Mouse (Mus musculus) intestine, embryonic 16.5 days (tissue): ENCODE measurements around the gene Faf1. TPM values are rescaled to one million over a fixed set of nuclear protein-coding genes. Genes with fewer than 3 reads are reported as not detected.

Experiments used
- ATAC-seq: fragments of 200-750 bp; cut with Nextera tagmentation; 2 replicates; pipeline ENCODE4 v1.8.0; 2017; ENCODE audit warnings: moderate TSS enrichment, moderate library complexity
- H3K27ac ChIP-seq: fragments of 300-500 bp; sonication (generic); 2 replicates; pipeline ENCODE4 v1.5.1; 2014; ENCODE audit warnings: mild to moderate bottlenecking, low read length
- H3K27me3 ChIP-seq: fragments of 300-500 bp; sonication (generic); replicated peaks from 2 replicates; pipeline ENCODE4 v1.6.1; 2014; ENCODE audit warnings: low read length, control low read depth, mixed read lengths; ENCODE audit not compliant: control insufficient read depth, insufficient read depth
- H3K36me3 ChIP-seq: fragments of 300-500 bp; sonication (generic); 2 replicates; pipeline ENCODE4 v1.6.1; 2014; ENCODE audit warnings: low read length, control low read depth; ENCODE audit not compliant: control insufficient read depth, insufficient read depth
- H3K4me1 ChIP-seq: fragments of 300-500 bp; sonication (generic); 2 replicates; pipeline ENCODE4 v1.6.1; 2014; ENCODE audit warnings: low read length, control low read depth, mixed read lengths; ENCODE audit not compliant: control insufficient read depth, insufficient read depth
- H3K4me2 ChIP-seq: fragments of 300-500 bp; sonication (generic); 2 replicates; pipeline ENCODE4 v1.6.1; 2014; ENCODE audit warnings: low read depth, low read length, control low read depth
- H3K4me3 ChIP-seq: fragments of 300-500 bp; sonication (generic); 2 replicates; pipeline ENCODE4 v1.5.1; 2014; ENCODE audit warnings: mild to moderate bottlenecking, low read length
- H3K9ac ChIP-seq: fragments of 300-500 bp; sonication (generic); 2 replicates; pipeline ENCODE4 v1.6.1; 2014; ENCODE audit warnings: low read depth, low read length
- H3K9me3 ChIP-seq: fragments of 300-500 bp; sonication (generic); 2 replicates; pipeline ENCODE4 v1.6.1; 2016; ENCODE audit warnings: low read length, control low read depth; ENCODE audit not compliant: control insufficient read depth
- WGBS: fragments of 180-500 bp; shearing (Covaris S2); extraction: QIAGEN DNeasy Blood & Tissue Kit; methylation state at CpG from one replicate; pipeline ENCODE4 v1.1.7; 2014; 5-methylcytosine and 5-hydroxymethylcytosine counted together
- polyA plus RNA-seq: library from polyadenylated mRNA; unstranded; fragments of >200 nt; fragmentation: Nextera tagmentation; extraction: Ambion mirVana; gene quantifications from 2 replicates; pipeline ENCODE4 v1.2.1, GENCODE M21; 2015

Faf1 gene
- polyA plus RNA-seq, 1 experiment from 2014 or later, result 12.2 TPM

GRCm38 (mm10) chr4:109983281-109984001, 307.1 kb downstream of the Faf1 start:
- no peak overlapping the region for H3K27ac ChIP-seq
- H3K4me1 ChIP-seq, result peaks cover 21% of the 10 kb centered on the region
- no peaks in the 10 kb centered on the region for H3K9me3 ChIP-seq
- H3K9ac ChIP-seq, result no peak overlapping the region
- H3K36me3 ChIP-seq, result no peaks in the 10 kb centered on the region
- peak overlapping the region; percentile 31; the same call in 1 of the 2 replicates for H3K4me2 ChIP-seq
- WGBS, result 2% methylated on average over 49 of the region's 49 CpGs
- peaks cover 95% of the 10 kb centered on the region for H3K27me3 ChIP-seq
- H3K4me3 ChIP-seq, result peak overlapping the region; percentile 20
- ATAC-seq, result no peak

GRCm38 (mm10) chr4:109984011-109984411, 307.6 kb downstream of the Faf1 start:
- no peak overlapping the region for H3K9ac ChIP-seq
- no peak overlapping the region for H3K27ac ChIP-seq
- H3K4me1 ChIP-seq, result peaks cover 20% of the 10 kb centered on the region
- ATAC-seq, result no peak
- under 1% methylated on average over 24 of the region's 24 CpGs for WGBS
- H3K27me3 ChIP-seq, result peaks cover 95% of the 10 kb centered on the region
- no peaks in the 10 kb centered on the region for H3K36me3 ChIP-seq
- peak overlapping the region; percentile 20 for H3K4me3 ChIP-seq
- no peaks in the 10 kb centered on the region for H3K9me3 ChIP-seq
- peak overlapping the region; percentile 31; the same call in 1 of the 2 replicates for H3K4me2 ChIP-seq

GRCm38 (mm10) chr4:109984496-109985423, 308.4 kb downstream of the Faf1 start:
- no peak overlapping the region for H3K4me2 ChIP-seq
- H3K27me3 ChIP-seq, result peaks cover 95% of the 10 kb centered on the region
- ATAC-seq, result no peak
- no peaks in the 10 kb centered on the region for H3K9me3 ChIP-seq
- peaks cover 19% of the 10 kb centered on the region for H3K4me1 ChIP-seq
- no peaks in the 10 kb centered on the region for H3K36me3 ChIP-seq
- 1% methylated on average over 38 of the region's 38 CpGs for WGBS
- no peak overlapping the region for H3K27ac ChIP-seq
- H3K4me3 ChIP-seq, result no peak overlapping the region
- H3K9ac ChIP-seq, result no peak overlapping the region

GRCm38 (mm10) chr4:109985424-109986172, 309.2 kb downstream of the Faf1 start:
- Histone ChIP-seq H3K27ac (no peak overlapping the region), H3K4me1 (peaks cover 14% of the 10 kb centered on the region), H3K9me3 (no peaks in the 10 kb centered on the region), H3K9ac (no peak overlapping the region), H3K36me3 (no peaks in the 10 kb centered on the region), H3K4me2 (no peak overlapping the region), H3K27me3 (peaks cover 89% of the 10 kb centered on the region), H3K4me3 (no peak overlapping the region)
- WGBS, result 3% methylated on average over 16 of the region's 16 CpGs
- no peak for ATAC-seq

GRCm38 (mm10) chr4:109986301-109986700, 309.9 kb downstream of the Faf1 start:
- Histone ChIP-seq H3K9me3 (no peaks in the 10 kb centered on the region), H3K27me3 (peaks cover 82% of the 10 kb centered on the region), H3K4me2 (no peak overlapping the region), H3K9ac (no peak overlapping the region), H3K36me3 (no peaks in the 10 kb centered on the region), H3K4me3 (no peak overlapping the region), H3K27ac (no peak overlapping the region), H3K4me1 (peaks cover 14% of the 10 kb centered on the region)
- WGBS, result 4% methylated on average over 9 of the region's 9 CpGs
- ATAC-seq, result no peak

GRCm38 (mm10) chr4:109986748-109987355, 310.5 kb downstream of the Faf1 start:
- H3K27me3 ChIP-seq, result peaks cover 79% of the 10 kb centered on the region
- H3K27ac ChIP-seq, result no peak overlapping the region
- no peak overlapping the region for H3K4me3 ChIP-seq
- H3K9ac ChIP-seq, result no peak overlapping the region
- no peaks in the 10 kb centered on the region for H3K36me3 ChIP-seq
- ATAC-seq, result no peak
- H3K4me1 ChIP-seq, result peaks cover 13% of the 10 kb centered on the region
- no peaks in the 10 kb centered on the region for H3K9me3 ChIP-seq
- 6% methylated on average over 13 of the region's 13 CpGs for WGBS
- no peak overlapping the region for H3K4me2 ChIP-seq

GRCm38 (mm10) chr4:109987560-109988362, 311.4 kb downstream of the Faf1 start:
- Histone ChIP-seq H3K27me3 (peaks cover 72% of the 10 kb centered on the region), H3K9ac (no peak overlapping the region), H3K4me2 (no peak overlapping the region), H3K36me3 (no peaks in the 10 kb centered on the region), H3K4me3 (no peak overlapping the region), H3K4me1 (peaks cover 6% of the 10 kb centered on the region), H3K27ac (no peak overlapping the region), H3K9me3 (no peaks in the 10 kb centered on the region)
- no peak for ATAC-seq
- WGBS, result 4% methylated on average over 17 of the region's 20 CpGs

GRCm38 (mm10) chr4:109988411-109988810, 312.0 kb downstream of the Faf1 start:
- no peak for ATAC-seq
- WGBS, result 9% methylated on average over 5 of the region's 5 CpGs
- no peak overlapping the region for H3K4me2 ChIP-seq
- no peaks in the 10 kb centered on the region for H3K9me3 ChIP-seq
- H3K9ac ChIP-seq, result no peak overlapping the region
- no peaks in the 10 kb centered on the region for H3K36me3 ChIP-seq
- no peak overlapping the region for H3K4me3 ChIP-seq
- H3K4me1 ChIP-seq, result peaks cover 6% of the 10 kb centered on the region
- H3K27ac ChIP-seq, result no peak overlapping the region
- peaks cover 67% of the 10 kb centered on the region for H3K27me3 ChIP-seq
